Mouse (Mus musculus): ENCODE measurements around the gene Nek10. TPM values are rescaled to one million over a fixed set of nuclear protein-coding genes. Genes with fewer than 3 reads are reported as not detected.
"Not testable (repeated sequence)": the region's sequence is repeated elsewhere in the genome, so short reads cannot be mapped to it uniquely, and the experiment has no call there.

Nek10 gene
- 0.10 and 0.11 TPM in 2 replicates for polyA plus RNA-seq (2011; ENCODE audit: insufficient read length, low read depth, missing spikeins)

DNA sequence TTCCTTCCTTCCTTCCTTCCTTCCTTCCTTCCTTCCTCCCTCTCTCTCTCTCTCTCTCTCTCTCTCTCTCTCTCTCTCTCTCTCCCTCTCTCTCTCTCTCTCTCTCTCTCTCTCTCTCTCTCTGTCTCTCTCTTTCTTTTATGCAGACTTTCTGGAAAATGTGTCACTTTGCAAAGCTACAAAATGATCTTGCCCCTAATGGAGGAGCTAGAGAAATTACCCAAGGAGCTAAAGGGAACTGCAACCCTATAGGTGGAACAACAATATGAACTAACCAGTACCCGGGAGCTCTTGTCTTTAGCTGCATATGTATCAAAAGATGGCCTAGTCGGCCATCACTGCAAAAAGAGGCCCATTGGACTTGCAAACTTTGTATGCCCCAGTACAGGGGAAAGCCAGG lies at the start of gene Nek10:
Gene Nek10 (plus strand): TSS at position 301 of the 400 bp plus-strand sequence.
- not testable (repeated sequence) for H3K4me1 ChIP-seq (ENCODE audit: control insufficient read depth, insufficient read depth, low read length); H3K4me3 ChIP-seq (ENCODE audit: insufficient read depth, low read length); H3K27ac ChIP-seq (ENCODE audit: insufficient read depth, low read length)

DNA sequence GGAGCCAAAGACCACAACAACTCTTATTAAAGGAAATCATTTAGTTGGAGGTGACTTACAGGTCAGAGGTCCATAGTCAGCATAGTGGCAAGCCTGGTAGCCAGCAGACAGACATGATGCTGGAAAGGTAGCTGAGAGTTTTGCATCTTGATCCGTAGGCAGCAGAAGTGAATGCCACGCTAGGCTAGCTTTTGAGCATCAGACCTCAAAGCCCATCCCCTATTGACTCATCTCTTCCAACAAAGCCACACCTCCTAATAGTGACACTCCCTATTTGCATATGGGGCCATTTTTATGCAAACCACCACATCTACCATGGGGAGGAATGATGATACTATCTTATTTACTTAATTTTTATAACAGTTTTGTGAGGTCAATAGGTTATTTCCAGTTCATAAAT lies 22.0 kb upstream of the Nek10 start:
- TF ChIP-seq POLR2A (IDR thresholded peaks at IDR 0.05; ENCODE audit: low read depth, low read length) = no peak
- no peak for TF ChIP-seq CTCF (IDR thresholded peaks at IDR 0.05; ENCODE audit: borderline replicate concordance, insufficient read depth, low read length)
- no peak overlapping the region for H3K27ac ChIP-seq (ENCODE audit: insufficient read depth, low read length)
- H3K4me1 ChIP-seq (ENCODE audit: control insufficient read depth, insufficient read depth, low read length) = no peaks in the 10 kb centered on the region
- H3K4me3 ChIP-seq (ENCODE audit: insufficient read depth, low read length) = no peak overlapping the region

DNA sequence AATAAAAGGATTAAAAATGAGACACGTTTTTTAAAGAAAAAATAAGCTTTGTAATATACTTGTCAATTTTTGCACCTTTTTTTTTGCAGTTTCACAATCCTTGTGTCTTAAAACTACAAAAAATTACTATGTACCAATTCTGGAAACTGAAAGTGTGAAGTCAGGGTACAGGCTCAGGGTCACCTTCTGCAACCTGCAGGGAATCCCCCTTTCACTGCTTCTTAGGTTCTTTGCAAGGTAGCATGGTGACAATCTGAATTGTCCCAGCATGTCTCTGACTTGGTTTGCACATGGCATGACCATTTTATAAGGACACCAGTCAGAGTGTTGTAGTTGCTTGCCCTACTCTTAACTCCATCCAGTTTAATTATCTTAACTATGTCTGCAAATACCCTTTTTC lies 19.0 kb upstream of the Nek10 start:
- TF ChIP-seq POLR2A (IDR thresholded peaks at IDR 0.05; ENCODE audit: low read depth, low read length) (no peak), CTCF (IDR thresholded peaks at IDR 0.05; ENCODE audit: borderline replicate concordance, insufficient read depth, low read length) (no peak)
- H3K27ac ChIP-seq (ENCODE audit: insufficient read depth, low read length) = no peak overlapping the region
- no peaks in the 10 kb centered on the region for H3K4me1 ChIP-seq (ENCODE audit: control insufficient read depth, insufficient read depth, low read length)
- no peak overlapping the region for H3K4me3 ChIP-seq (ENCODE audit: insufficient read depth, low read length)

DNA sequence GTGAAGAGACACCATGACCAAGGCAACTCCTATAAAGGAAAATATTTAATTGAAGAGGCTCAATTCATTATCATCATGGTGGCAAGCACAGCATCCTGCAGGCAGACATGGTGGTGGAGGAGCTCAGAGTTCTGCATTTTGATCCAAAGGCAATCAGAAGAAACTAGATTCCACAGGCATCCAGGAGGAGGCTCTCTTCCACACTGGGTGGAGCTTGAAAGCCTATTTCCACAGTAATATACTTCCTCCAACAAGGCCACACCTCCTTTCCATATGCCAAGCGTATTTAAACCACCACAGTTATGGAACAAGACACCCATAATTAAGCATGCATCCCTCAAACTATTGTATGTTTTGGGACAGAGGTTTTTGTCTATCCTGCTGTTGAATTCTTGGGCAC lies 16.2 kb upstream of the Nek10 start:
- TF ChIP-seq POLR2A (IDR thresholded peaks at IDR 0.05; ENCODE audit: low read depth, low read length) (no peak), CTCF (IDR thresholded peaks at IDR 0.05; ENCODE audit: borderline replicate concordance, insufficient read depth, low read length) (no peak)
- Histone ChIP-seq H3K27ac (ENCODE audit: insufficient read depth, low read length) (no peak overlapping the region), H3K4me1 (ENCODE audit: control insufficient read depth, insufficient read depth, low read length) (no peaks in the 10 kb centered on the region), H3K4me3 (ENCODE audit: insufficient read depth, low read length) (no peak overlapping the region)

DNA sequence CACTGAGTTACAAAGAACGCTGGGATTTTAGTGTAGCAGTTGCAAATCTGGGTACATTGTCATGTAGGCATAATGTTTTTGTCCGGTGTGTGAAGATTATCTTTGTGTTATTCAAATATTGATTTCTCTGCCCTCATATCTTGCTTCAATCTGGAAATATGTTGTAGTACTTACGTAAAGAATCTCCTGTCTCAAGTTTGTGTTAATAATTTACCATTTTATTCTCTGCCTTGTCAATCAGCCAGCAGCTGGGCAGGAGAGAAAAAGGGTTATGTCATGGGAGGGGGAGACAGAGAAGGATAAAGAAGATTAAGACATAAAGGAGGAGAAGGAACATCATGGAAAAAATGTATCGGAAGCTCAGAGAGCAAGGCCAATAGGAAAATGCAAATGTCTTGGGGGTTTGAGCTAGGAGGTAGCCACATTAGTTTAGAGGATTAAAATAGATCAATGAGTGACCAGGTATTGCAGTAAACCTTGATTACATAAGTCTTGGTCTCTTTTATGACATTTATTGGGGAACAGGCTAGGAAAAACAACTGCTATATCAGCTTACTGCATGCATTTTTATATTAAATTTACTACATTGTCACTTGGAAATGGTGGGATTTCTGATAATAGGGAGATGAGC lies 13.3 kb upstream of the Nek10 start:
- H3K27ac ChIP-seq (ENCODE audit: insufficient read depth, low read length) = no peak overlapping the region
- TF ChIP-seq CTCF (IDR thresholded peaks at IDR 0.05; ENCODE audit: borderline replicate concordance, insufficient read depth, low read length) (no peak), POLR2A (IDR thresholded peaks at IDR 0.05; ENCODE audit: low read depth, low read length) (no peak)
- no peak overlapping the region for H3K4me3 ChIP-seq (ENCODE audit: insufficient read depth, low read length)
- no peaks in the 10 kb centered on the region for H3K4me1 ChIP-seq (ENCODE audit: control insufficient read depth, insufficient read depth, low read length)

DNA sequence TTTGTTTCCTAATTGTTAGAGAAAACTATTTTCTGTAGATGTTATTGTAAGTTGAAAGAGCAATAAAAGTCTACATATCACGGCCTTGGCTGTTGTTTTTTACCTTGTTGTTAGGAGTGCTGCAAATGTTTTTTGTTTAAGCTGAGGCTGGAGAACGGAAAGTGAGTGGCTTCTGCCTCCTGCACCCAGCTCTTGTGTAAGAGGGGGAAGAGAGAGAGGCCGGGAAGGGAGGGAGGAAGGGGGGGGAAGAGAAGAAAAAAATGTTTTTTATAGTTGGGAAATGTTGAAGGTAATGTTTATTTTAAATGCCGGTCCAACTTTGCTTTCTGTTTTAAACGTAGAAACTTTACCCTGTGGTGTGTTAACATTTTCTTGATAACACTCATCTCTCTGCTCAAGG lies 3.4 kb upstream of the Nek10 start:
- Histone ChIP-seq H3K27ac (ENCODE audit: insufficient read depth, low read length) (no peak overlapping the region), H3K4me1 (ENCODE audit: control insufficient read depth, insufficient read depth, low read length) (no peaks in the 10 kb centered on the region), H3K4me3 (ENCODE audit: insufficient read depth, low read length) (no peak overlapping the region)
- TF ChIP-seq CTCF (IDR thresholded peaks at IDR 0.05; ENCODE audit: borderline replicate concordance, insufficient read depth, low read length) (no peak), POLR2A (IDR thresholded peaks at IDR 0.05; ENCODE audit: low read depth, low read length) (no peak)

DNA sequence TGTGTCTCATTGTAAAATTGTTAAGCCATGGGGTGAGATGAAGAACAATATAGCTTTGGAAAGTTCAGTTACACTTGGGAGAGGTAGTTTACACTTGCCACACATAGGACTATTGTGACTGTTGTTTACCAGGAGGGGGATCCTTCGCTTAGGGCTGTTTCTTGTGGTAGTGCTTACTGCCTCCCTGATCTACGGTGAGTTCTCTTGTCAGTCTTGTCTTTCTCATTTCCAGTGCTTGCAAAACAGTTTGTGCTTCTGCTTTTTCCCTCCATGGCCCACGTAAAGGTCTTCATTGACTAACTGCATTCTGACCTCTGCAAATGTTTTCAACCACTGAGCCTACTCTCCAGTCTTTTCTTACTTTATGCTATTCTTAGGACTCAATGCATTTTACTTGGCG lies 2.9 kb upstream of the Nek10 start:
- Histone ChIP-seq H3K27ac (ENCODE audit: insufficient read depth, low read length) (no peak overlapping the region), H3K4me1 (ENCODE audit: control insufficient read depth, insufficient read depth, low read length) (no peaks in the 10 kb centered on the region), H3K4me3 (ENCODE audit: insufficient read depth, low read length) (no peak overlapping the region)
- TF ChIP-seq CTCF (IDR thresholded peaks at IDR 0.05; ENCODE audit: borderline replicate concordance, insufficient read depth, low read length) (no peak), POLR2A (IDR thresholded peaks at IDR 0.05; ENCODE audit: low read depth, low read length) (no peak)

DNA sequence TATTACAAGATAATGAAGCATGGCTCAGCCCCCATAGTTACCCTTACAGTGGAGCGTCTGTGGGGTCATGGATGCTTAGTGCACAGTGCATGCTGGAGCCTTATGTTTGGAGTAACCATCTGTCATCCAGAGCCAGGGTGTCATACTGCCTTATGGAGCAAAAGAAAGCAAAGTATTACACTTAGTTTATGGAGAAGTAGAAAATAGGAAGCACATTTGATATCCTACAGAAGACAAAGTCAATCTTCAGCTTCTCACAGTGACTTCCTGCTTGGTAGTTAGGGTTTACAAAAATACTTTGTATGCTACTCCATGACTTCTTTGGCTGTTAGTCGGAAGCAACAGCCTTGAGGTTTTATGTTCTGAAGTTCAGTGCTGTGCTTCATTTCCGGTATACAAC lies 2.4 kb upstream of the Nek10 start:
- no peaks in the 10 kb centered on the region for H3K4me1 ChIP-seq (ENCODE audit: control insufficient read depth, insufficient read depth, low read length)
- TF ChIP-seq CTCF (IDR thresholded peaks at IDR 0.05; ENCODE audit: borderline replicate concordance, insufficient read depth, low read length) = no peak
- no peak for TF ChIP-seq POLR2A (IDR thresholded peaks at IDR 0.05; ENCODE audit: low read depth, low read length)
- no peak overlapping the region for H3K4me3 ChIP-seq (ENCODE audit: insufficient read depth, low read length)
- no peak overlapping the region for H3K27ac ChIP-seq (ENCODE audit: insufficient read depth, low read length)

DNA sequence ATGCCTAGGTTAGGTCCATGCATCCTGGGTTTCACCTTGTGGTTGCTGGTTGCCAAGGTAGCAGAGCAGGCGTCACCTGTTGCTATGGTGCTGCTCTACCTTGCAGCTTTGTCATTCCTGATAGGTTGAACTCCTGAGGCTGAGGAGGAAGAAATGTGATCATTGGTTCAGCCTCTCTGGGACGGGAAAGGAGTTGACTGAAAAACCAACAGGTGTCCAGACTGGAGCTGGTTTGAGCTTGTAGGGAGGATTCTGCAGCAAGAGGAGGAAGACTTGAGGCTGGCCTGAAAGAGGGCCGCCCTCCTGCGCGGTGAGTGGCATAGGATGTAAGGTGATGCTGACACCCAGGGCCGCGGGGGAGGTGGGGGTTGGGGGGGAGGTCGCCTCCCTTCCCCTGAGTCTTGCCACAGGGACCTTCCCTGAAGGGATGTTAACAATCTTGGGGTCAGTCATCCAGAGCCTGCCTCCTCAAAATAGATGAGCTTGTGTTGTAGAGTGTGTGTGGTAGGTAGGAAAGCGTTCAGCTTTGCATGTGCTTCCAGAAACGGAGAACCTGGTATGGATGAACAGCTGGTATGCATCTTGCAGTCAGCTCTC lies 804 bp downstream of the Nek10 start:
- no peak overlapping the region for H3K4me3 ChIP-seq (ENCODE audit: insufficient read depth, low read length)
- no peak for TF ChIP-seq POLR2A (IDR thresholded peaks at IDR 0.05; ENCODE audit: low read depth, low read length)
- TF ChIP-seq CTCF (IDR thresholded peaks at IDR 0.05; ENCODE audit: borderline replicate concordance, insufficient read depth, low read length) = no peak
- no peaks in the 10 kb centered on the region for H3K4me1 ChIP-seq (ENCODE audit: control insufficient read depth, insufficient read depth, low read length)
- no peak overlapping the region for H3K27ac ChIP-seq (ENCODE audit: insufficient read depth, low read length)

DNA sequence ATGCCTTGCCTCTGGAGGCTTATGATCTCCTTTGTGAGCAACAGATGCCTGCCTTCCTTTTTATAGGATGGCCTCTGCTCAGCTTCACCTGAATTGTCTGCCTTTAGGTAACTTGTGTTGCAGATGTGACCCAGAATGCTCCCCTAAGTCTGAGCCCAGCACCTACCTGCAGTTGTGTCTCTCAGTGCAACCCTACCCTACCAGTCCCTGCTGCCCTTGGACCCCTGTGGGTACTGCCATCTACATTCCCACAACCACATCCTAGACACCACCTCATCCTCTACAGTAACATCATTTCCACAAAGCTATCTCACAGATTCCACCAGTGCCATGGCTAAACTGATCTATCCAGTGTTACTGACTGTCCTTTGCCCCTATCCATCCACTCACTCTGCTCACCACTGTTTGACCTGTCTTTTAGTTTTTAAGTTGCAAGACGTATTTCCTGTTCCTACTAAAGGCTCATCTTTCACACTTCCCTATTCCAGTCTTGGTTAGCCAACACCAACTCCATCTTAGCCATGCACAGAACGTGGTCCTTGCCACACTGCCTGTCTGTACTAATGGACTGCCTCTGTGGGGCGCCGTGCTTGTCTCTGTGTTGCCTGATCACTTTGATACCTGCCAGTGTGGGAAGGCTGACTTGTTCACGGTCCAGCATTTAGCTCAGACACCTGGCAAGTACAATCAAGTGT lies 1.4 kb downstream of the Nek10 start:
- Histone ChIP-seq H3K27ac (ENCODE audit: insufficient read depth, low read length) (no peak overlapping the region), H3K4me3 (ENCODE audit: insufficient read depth, low read length) (no peak overlapping the region), H3K4me1 (ENCODE audit: control insufficient read depth, insufficient read depth, low read length) (no peaks in the 10 kb centered on the region)
- TF ChIP-seq POLR2A (IDR thresholded peaks at IDR 0.05; ENCODE audit: low read depth, low read length) (no peak), CTCF (IDR thresholded peaks at IDR 0.05; ENCODE audit: borderline replicate concordance, insufficient read depth, low read length) (0 out of 2 replicates have a peak, but pooled peaks have one; percentile 7)

Data from embryonic fibroblast, embryonic 13.5 days (primary cell).